Mouse (Mus musculus) hindlimb bud, embryonic 11.5 days (tissue): Measurements from ENCODE around the gene Sox8.

ENCODE experiments used
- DNase-seq: peaks from one replicate; pipeline ENCODE4 v3.0.0-alpha.2; 2012; ENCODE audit warnings: low read depth, low spot score; ENCODE audit errors: extremely low spot score

The Sox8 gene

DNA sequence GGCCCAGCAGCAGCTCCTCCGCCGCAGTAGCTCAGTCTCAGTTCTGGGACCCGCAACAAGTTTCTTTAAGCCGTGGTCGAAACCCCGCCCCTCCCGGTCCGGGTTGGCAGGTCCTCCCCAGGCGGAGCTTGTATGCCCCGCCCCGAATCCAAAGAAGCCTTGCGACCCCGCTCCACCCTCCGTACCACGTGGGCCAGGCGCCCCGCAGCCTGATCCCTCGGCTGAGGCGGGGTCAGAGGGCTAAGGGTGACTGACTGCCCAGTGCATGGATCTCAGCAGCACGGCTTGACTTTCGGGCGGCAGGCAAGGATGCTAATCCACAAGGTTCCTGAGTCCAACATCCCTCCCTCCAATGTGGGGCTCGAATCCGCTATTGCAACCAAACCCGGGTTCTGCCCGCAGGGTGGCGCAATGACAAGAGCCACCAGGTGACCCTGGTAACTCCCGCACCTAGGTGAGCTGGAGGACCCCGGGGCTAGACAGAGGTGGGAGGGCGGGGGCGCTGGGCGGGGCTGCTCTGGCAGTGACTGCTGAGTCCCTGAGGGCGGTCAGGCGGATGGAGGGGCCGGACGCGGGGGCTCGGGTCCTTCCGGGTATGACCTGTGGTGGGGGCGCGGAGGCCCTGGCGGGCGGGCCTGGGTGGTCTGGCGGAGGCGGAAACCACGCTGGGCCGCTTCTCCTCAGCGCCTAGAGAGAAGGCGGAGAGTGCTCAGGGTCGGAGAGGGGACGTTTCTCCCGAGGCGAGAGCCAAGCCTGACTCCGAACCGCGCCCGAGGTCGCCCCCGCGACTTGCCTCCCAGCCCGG is at the start of gene Sox8:
TSS of gene Sox8 (minus strand) at position 39 of the 805 bp plus-strand sequence.
- DNase-seq, result no peak

DNA sequence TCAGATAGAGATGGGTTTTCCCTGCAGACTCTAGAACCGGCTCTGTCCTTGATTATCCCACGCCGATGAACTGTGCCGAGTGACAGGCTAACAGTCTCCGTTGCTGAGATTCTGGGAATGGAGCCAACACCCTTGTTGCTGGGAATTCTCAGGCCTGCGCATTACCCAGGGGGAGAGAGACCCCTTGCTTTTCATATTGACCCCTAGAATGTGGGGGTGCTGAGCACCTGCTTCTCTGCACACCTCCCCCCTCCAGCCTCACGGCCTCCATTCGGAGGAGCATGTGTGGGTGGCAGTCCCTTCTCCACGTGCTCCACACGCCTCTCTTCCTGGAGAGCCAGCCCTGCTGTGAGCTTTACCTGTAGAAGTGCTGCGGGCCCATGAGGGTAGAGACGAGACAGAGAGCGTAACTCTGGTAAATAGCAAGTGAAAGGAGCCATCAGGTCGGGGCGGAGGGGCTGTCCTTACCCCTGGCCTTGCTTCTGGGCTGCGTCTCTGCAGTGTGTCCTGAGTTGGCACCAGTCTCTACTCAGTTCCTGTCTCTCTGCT is 48.1 kb upstream of the Sox8 start:
- no peak for DNase-seq

GRCm38 (mm10) chr17:25614723-25615510 is 44.4 kb upstream of the Sox8 start:
- no peak for DNase-seq

GRCm38 (mm10) chr17:25613323-25613722 is 42.8 kb upstream of the Sox8 start:
- DNase-seq, result no peak

GRCm38 (mm10) chr17:25612537-25612936 is 42.1 kb upstream of the Sox8 start:
- DNase-seq, result no peak

- no peak for DNase-seq
Observed at GRCm38 (mm10) chr17:25610151-25610550, 39.7 kb upstream of the Sox8 start.

GRCm38 (mm10) chr17:25609506-25609828 is 39.0 kb upstream of the Sox8 start:
- no peak for DNase-seq

DNA sequence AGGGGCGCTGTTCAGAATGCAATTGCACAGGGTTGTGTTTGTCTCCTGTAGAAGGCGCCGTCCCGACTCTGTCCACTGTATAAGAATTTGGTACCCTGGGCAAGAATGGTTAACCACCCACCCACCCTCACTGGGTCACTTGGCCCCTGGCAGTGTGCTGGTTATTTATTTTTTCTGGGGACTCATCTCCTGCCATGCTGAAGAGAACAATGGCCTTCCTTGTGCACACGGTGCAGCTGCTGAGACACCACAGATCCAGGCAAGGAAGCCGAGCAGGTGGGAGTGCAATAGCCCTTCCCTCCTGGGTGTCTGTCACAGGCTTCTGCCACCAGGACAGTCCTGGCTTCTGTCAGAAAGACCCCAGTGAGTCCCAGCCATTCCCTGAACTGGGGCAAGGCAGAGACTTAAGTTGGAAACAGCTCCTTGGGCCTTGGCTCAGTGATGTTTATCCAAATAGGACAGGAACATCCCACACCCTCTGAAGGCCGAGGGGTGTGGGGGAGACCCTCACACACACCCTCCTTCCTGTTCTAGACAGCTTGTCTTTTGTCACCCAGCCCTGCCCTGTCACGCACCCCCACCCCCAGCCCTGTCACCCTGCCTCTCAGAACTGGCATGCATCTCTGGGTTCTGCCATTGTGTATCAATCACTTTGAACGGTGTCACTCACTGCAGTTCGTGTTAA is 38.5 kb upstream of the Sox8 start:
- no peak for DNase-seq

DNA sequence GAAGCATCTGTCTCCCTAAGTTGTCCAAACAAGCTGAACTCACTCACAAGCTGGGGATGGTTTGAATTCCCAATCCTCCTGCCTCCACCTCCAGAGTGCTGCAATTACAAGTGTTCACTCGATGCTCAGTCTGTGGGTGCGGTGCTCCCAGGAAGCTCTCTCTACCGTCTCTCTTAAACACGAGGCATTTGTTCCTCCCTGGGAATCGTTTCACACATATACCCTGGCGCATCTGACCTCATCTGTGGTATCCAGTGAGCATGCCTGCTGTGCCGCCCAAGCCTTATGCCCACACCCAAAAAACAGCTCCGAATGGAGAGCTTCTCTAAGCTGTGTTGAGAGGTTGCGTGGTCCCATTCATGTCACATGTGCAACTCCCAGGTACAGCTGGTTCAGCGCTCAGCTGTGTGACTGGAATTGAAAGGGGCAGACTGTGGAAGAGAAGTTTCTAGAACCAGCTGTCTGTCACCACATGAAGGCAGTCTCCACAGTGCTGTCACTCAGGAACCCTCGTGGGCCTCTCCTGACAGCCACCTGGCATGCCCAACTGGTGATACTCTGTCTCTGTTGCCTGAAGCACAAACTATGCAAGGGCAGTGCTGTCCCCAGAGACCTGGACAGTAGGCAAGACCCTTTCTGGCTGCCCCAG is 37.8 kb upstream of the Sox8 start:
- no peak for DNase-seq

GRCm38 (mm10) chr17:25604234-25604633 is 33.7 kb upstream of the Sox8 start:
- DNase-seq, result peak; percentile 26

GRCm38 (mm10) chr17:25602366-25602765 is 31.9 kb upstream of the Sox8 start:
- no peak for DNase-seq

GRCm38 (mm10) chr17:25597537-25597936 is 27.1 kb upstream of the Sox8 start:
- no peak for DNase-seq

DNA sequence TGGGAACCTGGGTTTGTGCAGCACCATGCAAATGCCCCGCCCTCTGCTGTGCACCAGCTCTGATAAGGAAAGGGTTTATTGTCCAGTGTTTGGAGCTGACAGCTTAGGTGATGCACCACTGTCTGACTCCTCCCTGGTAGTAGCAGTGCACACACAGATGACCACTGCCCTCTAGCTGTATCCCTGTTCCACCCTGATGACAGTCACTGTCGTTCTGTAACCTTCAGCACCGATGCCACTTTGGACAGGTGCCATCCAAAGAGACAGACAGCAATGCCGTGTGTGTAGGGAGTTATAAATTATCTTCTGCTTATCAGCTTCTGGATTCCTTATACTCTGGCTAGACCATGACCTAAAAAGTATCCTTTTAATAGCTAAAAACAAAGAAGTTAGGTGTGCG is 25.0 kb upstream of the Sox8 start:
- no peak for DNase-seq

- DNase-seq, result peak; percentile 77
Observed at GRCm38 (mm10) chr17:25593411-25594261, 23.1 kb upstream of the Sox8 start.

- no peak for DNase-seq
Observed at GRCm38 (mm10) chr17:25592336-25592735, 21.9 kb upstream of the Sox8 start.

DNA sequence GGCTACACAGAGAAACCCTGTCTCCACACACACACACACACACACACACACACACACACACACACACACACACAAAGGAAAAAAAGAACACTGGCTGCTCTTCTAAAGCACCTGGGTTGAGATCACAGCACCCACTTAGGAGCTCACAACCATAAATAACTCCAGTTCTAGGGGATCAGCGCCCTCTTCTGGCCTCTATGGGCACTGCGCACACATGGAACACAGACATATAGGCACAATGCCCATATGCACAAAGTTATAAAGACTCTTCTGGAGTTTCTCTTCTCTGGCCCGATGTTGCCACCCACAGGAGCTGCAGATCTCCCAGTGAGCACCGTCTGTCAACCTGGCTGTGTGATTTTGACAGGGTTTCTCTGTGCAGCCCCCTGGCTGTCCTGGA is 20.5 kb upstream of the Sox8 start:
- no peak for DNase-seq

- no peak for DNase-seq
Observed at GRCm38 (mm10) chr17:25590068-25590467, 19.6 kb upstream of the Sox8 start.

DNA sequence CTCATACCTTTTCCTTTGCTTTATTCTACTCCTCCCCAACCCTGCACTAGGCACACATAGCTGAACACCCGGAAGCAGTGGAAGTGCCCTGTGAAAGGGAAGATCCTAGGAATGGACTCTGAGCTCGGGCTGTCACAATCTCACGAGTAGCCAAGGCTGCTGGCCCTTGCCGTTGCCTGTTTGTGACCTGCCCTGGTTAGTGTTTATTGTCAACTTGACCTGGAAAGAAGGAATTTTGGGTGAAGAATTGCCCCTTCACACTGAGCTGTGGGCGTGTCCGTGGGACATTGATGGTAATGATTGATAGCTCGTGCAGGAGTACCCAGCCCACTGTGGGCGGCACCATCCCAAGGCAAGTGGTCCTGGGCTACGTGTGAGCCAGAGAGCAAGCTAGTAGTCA is 14.2 kb upstream of the Sox8 start:
- no peak for DNase-seq

DNA sequence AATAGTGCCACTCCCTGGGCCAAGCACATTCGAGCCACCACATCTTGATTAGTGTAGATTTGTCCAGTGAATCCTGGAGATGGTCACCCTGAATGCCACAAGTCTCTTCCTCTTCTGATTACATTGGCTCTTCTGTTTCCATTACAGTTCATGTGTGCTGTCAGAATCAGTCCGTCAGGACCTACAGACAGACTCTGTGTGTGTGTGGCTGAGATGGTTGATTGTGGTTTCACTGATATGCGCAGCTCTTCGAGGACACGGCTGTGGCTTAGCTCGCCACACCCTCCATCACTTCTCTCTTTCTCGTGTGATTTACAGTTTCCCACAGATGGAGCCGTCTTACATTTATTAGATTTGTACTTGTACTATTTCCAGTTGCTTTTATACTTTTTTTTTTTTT is 13.4 kb upstream of the Sox8 start:
- DNase-seq, result no peak

GRCm38 (mm10) chr17:25583099-25583498 is 12.6 kb upstream of the Sox8 start:
- no peak for DNase-seq
